Mouse (Mus musculus) heart, postnatal 14 days (tissue): Measurements from ENCODE around the gene Rab3a. TPM values are rescaled to one million over a fixed set of nuclear protein-coding genes. Genes with fewer than 3 reads are reported as not detected.

ENCODE experiments used
- DNase-seq, 2 experiments: peaks; one replicate each; pipeline ENCODE4 v3.0.0; 2021 to 2022
- intact Hi-C: fragments of 180-260 bp; cut with DNase I; formaldehyde crosslinking; loops from one replicate; pipeline ENCODE4 v1.15.1; 2025
- microRNA-seq, 2 experiments: library from miRNA; unstranded; fragments of <30 nt; microRNA quantifications; one replicate each; pipeline ENCODE4 v1.2.0; 2021 to 2022
- total RNA-seq, 2 experiments: library from RNA; stranded (reverse); gene quantifications; 2 replicates each; pipeline ENCODE4 v1.2.3; 2021

The Rab3a gene
- total RNA-seq, 2 experiments from 2014 or later, result 51.6 to 51.9 TPM

DNA sequence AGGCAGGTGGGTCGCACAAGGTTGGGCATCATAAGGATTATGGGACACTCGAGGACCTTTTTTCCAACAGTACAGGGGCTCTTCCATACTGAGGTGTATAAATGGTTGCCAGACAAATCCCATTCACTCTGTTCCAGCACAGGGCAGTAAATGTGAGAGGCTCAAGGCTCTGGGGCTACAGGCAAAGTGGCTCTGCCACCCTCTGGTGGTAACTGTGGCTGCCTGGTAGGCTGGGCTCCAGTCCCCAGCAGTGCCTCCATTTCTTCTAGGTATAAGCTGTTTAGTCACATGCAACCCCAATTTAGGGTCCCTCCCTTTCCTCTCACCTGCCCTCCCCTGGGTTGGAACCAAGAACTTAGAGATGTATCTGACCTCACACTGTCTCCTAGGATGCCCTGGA lies 40.9 kb downstream of the Rab3a start:
- intact Hi-C loops, result no loop called here
- DNase-seq, result no peak

DNA sequence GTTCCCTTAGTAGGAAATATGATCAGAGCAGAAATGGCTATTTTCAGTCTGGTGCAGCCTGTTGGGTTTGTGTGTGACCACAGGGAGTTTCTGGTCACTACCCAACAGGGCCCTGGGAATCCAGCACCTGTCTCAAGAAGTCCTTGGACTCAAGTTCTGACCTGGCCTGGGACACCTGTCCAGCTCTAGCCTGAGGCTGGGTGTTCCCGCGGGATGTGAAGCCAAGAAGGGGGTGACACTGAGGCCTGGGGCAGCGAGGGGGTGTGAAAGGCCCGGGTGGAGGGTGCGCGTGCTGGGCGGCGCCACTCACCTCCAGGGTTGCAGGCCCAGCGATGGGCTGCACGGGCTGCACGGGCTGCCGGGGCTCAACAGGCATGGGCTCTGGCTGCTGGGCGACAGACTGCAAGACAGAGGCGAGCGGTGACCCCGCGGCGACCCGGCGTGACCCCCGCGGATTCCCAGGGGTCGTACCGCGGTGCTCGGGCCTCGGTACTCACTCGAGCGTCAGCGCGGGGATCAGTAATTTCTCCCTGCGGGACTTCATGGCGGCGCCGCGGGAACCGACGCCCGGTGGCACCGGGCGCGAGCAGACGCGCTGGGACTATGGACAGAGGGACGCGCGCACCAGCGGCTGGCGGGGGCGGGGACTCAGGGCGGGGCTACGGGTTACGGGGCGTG lies 42.1 kb downstream of the Rab3a start:
- DNase-seq, result peak; percentile 83
- intact Hi-C loops, result no loop called here

DNA sequence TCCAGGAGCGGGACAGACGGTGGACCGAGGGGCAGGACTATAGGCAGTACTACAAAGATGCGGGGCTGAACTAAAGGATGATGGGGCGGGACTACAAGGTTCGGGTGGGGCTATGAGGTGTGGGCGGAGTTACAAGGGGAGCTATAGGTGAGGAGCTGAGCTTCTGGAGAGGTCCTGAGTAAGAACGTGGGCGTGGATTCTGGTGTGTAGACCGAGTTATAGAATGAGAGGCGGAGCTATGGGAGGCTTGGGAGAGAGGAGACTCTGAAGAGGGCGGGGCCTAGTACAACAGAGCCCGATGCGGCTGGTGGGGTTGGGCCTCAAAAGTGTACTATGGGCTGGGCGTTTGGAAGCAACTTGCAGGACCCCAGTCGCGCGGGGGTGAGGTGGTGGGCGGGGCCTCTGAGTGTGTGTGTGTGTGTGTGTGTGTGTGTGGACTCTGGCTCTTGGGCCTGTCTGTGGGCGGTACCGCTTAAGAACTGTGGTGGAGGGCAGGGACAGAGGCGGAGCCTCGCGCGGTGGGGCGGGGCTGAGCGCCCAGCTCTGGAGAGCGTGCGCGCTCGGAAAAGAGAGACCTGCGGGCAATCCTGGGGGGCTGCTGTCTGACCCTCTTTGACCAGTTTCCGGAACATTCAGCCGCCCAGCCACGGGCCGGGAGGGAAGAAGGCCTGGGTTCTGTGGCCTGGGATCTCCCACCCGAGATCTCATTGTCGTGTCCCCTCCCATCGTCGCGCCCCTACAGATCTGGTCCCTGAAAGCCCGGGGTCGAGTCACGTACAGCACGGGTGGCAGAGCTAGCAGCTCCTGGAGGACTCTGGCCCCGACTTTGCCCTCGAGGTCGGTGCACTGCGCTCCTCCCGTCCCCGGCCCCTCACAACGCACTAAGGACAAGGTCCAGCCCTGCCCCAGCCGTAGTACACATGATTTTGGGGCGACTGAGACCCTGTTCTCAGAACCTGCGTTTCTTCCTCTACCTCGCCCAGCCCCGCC lies 42.9 kb downstream of the Rab3a start:
- intact Hi-C loops, result no loop called here
- peak; percentile 88 for DNase-seq

DNA sequence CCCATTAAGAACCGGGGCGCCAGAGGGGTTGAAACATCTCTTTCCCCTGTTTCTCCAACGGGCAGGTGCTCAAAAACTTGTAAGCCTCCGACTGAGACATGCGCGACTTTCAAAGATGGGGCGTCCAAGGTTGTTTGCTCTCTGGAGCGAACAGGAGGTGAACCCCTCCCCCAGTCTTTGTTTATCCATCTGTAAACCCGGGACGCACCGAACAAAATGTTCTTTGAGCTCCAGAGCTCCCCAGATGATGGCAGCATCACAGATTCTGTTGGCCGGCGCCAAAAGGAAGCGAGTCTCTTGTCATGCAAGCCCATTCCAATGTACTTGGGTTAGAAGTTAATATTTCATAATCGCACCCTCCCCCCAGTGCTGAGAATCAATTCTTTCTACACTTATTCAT lies 43.8 kb downstream of the Rab3a start:
- intact Hi-C loops, result no loop called here

DNA sequence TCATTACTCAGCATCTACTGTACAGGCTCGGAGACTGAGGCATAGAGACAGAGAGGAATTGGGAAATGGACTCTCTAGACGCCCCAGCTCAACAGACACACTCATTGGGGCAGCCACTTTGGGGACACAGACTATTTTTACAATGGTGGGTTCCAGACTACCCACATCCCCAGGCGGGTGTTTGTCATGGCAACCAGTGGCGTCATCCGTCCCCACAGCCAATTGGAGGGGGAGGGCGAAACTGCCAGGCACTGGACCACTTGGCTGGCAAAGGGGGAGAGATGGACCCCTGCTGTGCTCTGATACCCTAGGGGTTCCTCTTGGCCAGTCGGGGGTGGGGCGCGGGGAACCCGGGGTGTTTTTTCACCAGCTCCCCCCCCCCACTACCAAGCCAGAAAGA lies 46.2 kb downstream of the Rab3a start:
- intact Hi-C loops, result no loop called here
- DNase-seq, result no peak

More for the DNA sequence above, 43.8 kb downstream of the Rab3a start:
- peak in 1 of 2 experiments; percentile 58 for DNase-seq

DNA sequence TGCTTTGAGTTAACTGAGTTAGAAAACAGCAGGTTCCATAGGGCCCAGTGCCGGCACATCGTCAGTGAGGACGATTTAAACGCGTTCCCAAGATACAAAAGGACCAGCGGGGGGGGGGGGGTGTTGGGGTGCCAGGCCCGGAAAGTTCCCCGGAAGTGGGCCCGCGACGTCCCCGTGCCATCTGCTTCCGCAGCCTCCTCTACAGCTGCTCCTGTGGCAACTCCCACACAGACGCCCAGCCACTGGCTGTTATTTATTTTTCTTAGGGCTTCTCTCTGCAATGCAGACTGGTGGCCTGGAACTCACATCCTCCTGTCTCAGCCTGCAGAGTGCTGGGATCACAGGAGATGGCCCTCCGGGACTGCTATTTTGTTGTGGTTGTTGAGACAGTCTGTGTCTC lies 46.7 kb downstream of the Rab3a start:
- intact Hi-C loops, result no loop called here
- no peak for DNase-seq

DNA sequence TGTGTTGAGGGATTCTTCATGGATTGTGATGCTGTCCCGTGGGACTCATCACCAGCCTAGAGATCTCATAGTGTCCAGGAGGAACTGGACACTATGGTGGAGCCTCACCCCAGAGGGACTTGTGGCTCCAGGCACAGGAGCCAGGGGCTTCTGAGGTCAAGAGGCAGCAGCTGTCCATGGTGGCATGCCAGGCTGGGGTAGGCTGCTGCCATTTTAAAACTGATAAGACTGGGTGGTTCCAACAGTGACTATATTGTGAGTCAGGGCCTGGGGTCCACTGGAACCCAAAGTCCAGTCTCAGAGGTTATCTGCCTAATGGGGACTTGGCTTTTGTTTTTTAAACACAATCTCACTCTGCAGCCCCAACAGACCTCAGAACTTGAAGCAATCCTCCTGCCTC lies 47.4 kb downstream of the Rab3a start:
- intact Hi-C loops, result no loop called here

DNA sequence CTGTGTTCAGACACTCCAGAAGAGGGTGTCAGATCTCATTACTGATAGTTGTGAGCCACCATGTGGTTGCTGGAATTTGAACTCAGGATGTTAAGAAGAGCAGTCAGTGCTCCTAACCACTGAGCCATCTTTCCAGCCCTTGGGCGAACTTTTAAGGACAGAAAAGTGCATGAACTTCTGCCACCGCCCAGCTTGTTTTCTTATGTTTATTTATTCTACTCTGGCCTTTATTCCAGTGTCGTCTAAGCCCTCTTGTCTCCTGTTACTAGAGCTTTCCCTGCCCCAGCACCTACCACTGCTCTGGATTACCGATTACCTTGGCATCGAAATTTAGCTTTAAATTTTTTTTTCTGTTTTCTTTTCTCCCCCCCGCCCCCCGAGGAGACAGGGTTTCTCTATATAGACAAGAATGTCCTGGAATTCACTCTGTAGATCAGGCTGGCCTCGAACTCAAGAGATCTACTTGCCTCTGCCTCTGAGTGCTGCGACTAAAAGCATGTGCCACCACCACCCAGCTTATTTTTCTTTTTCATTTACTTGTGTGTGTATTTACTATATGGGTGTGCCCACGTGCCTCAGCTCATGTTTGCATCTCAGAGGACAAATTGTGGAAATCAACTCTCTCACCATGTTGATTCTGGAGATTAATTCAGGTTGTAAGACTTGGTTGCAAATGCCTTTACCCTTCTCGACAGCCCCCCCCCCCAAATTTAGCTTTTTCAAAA lies 48.5 kb downstream of the Rab3a start:
- intact Hi-C loops, result no loop called here
- no peak for DNase-seq

More for the DNA sequence above, 47.4 kb downstream of the Rab3a start:
- no peak for DNase-seq

DNA sequence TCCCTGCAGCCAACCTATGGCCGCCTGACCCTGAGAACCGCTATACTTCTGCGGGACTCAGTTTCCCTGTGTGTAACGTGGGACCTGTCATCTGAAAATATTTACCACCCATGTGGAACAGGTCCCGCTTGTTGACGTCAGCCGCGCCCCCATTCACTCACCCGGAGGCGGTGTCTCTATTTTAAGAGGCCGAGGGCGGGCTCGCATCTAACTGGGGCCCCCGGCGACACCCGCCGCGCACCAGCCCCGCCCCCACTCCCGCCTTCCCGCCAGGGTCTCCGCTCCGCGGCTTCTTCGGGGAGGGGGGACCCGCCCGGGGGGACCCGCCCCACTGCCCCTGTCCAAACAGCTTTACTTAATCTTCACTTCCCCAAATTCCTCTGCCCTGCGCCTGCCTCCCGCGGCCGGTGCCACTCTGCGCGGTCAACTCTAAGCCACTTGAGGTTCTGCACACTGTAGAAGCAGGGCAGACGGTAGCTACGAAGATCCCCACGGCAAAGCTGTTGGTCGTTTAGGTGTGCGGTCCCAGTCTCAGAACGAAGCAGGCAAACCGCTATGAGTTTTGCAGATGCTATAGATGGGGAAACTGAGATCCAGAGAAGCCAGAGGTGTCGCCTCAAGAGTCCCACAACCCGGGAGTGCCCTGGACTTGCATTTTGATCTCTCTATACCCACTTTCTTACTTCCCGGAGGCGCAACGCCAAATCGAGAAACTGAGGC lies 49.4 kb downstream of the Rab3a start:
- peak; percentile 51 to 70 for DNase-seq
- intact Hi-C loops, result no loop called here

DNA sequence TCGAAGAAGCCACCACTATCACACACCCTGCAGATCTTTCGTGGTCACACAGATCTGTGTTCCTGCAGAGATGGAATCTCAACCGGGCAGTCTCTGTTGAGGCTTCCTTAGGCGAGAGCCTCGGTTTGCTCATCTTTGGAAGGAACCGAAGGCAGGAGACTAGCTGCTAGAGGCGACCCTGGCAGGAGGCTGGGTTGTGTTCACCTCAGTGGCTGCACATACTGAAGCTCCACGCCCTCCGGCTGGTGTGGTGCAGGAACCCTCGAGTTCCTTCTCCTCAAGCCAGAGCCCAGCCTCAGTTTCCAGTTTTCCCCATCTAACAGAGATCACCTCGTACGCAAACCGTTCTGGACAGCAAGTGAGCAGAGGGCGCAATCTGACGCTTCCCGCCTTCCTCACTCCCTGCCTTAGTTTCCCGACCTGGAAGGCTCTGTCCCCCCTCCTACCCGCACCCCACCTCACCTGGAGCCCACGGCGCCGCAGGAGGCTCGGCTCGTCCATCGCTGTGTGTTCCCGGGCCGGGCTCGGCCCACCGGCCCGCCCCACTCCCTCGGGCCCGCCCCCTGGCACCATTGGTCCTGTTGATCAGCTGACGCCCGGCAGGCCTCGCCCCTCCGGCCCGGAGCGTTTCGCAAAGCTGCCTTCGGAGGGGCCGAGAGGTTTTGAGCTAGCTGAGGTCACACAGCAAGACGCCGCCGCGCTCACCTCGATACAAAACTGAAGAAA lies 50.2 kb downstream of the Rab3a start, which contains the start of gene Mast3:
TSS of gene Mast3 (minus strand) at position 574 of the 726 bp plus-strand sequence.
- intact Hi-C loops, result no loop called here
- DNase-seq, result peak; percentile 90 to 91

DNA sequence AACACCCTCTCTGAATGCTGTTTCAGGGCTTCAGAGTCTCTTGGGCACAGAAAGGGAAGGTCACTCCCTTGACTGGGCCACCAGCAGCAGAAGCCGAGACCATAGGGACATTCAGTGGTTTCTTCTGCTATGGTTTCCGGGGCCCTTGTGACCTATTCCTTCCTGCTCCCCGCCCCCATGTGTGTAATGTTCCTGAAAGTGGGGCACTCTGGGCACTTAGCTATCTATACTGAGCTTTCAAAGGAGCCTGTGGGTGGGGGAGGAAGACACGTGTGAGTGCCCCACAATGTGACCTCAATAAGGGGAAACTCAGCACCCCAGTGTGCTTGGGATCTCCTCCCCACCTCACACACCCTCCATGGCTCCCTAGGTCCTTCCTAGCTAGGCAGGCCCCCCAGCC lies 52.1 kb downstream of the Rab3a start:
- intact Hi-C loops, result no loop called here
- DNase-seq, result peak in 1 of 2 experiments; percentile 36

DNA sequence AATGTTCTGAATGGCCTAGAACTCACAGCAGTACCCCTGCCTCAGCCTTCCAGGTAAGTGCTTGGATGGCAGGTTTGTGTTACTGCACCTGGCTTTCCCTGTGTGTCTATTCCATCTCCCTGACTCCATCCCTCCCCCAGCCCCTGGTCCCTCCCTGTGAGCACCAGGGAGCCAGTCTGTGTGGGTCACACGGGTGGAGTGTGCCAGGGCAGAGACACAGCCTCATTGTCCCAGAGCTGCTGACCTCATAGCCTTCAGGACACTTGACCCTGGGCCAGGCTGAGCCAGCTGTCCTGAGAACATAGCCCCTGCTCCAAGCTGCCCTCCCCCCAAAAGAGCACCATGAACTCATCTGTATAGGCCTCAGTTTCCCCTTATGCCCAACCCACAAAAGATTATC lies 52.8 kb downstream of the Rab3a start:
- DNase-seq, result no peak
- intact Hi-C loops, result no loop called here

DNA sequence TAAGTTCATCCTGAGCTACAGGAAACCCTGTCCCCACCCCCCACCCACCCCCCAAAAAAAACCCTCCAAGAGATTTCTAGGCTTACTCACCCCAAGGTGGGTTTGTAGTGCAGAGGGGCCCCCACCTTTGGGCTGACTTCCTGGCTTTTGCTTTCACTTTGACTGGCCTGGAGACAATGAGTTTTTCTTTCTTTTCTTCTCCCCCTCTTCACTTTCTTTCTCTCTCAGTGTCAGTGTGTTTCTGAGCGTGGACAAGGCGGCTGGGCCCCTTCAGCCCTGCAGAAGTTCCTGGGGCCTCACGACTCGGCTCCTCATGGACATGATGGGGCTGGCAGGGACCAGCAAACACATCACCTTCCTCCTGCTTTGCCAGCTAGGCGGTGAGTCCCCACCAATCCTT lies 53.8 kb downstream of the Rab3a start, which contains the start of gene Il12rb1:
TSS of gene Il12rb1 (plus strand) at position 211 of the 400 bp plus-strand sequence.
- intact Hi-C loops, result no loop called here

More for the DNA sequence above, 53.8 kb downstream of the Rab3a start, which contains the start of gene Il12rb1:
- no peak for DNase-seq

Small RNA genes lying within 50 kb of the gene (microRNA-seq; reads per million reads assigned to microRNA genes)
- gene Mir7240, result 1.3 to 59.4 reads per million in 2 experiments

Other genes with a start within 250 kb of the Rab3a start
- gene Rex1bd, start 247.9 kb upstream of the Rab3a start, total RNA-seq, result 100 to 1,000 TPM; 105 TPM
- gene Uba52, start 243.9 kb upstream of the Rab3a start, total RNA-seq, result 1,000 to 10,000 TPM; 1,458 to 1,541 TPM
- gene Fkbp8, start 227.0 kb upstream of the Rab3a start, total RNA-seq, result 100 to 1,000 TPM; 150 to 163 TPM
- gene Kxd1, start 226.7 kb upstream of the Rab3a start, total RNA-seq, result 10 to 100 TPM; 75.3 to 76.6 TPM
- gene Ell, start 215.2 kb upstream of the Rab3a start, total RNA-seq, result 10 to 100 TPM; 15.5 to 16.5 TPM
- 10 to 100 TPM; 25.8 to 27.7 TPM for gene Isyna1, start 160.3 kb upstream of the Rab3a start, total RNA-seq
- 10 to 100 TPM; 39.7 to 46.4 TPM for gene Ssbp4, start 145.8 kb upstream of the Rab3a start, total RNA-seq
- gene Lrrc25, start 138.5 kb upstream of the Rab3a start, total RNA-seq, result 1 to 10 TPM; 1.8 to 2.5 TPM
- 1 to 10 TPM in 1 of 2 experiments, under 1 TPM in 1; 0.41 to 1.6 TPM for gene Gdf15, start 122.2 kb upstream of the Rab3a start, total RNA-seq
- gene Pgpep1, start 94.3 kb upstream of the Rab3a start, total RNA-seq, result 10 to 100 TPM; 38.4 to 46.8 TPM
- gene Lsm4, start 81.4 kb upstream of the Rab3a start, total RNA-seq, result 10 to 100 TPM; 75.0 to 76.5 TPM
- gene Jund, start 55.7 kb upstream of the Rab3a start, total RNA-seq, result 100 to 1,000 TPM; 159 to 162 TPM
- under 1 TPM; 0.10 to 0.12 TPM for gene Iqcn, start 51.2 kb upstream of the Rab3a start, total RNA-seq
- gene Gm3336, start 36.1 kb upstream of the Rab3a start, total RNA-seq, result not detected
- gene Pde4c, start 31.0 kb upstream of the Rab3a start, total RNA-seq, result 1 to 10 TPM; 4.5 to 4.6 TPM
- 10 to 100 TPM; 29.3 to 29.9 TPM for gene Mpv17l2, start 6.3 kb downstream of the Rab3a start, total RNA-seq
- gene Pik3r2, start 22.0 kb downstream of the Rab3a start, total RNA-seq, result 10 to 100 TPM; 31.4 to 33.1 TPM
- 10 to 100 TPM in 1 of 2 experiments, 1 to 10 TPM in 1; 9.4 to 11.1 TPM for gene Mast3, start 50.4 kb downstream of the Rab3a start, total RNA-seq
- gene Il12rb1, start 53.8 kb downstream of the Rab3a start, total RNA-seq, result under 1 TPM; 0.12 to 0.59 TPM
- gene Arrdc2, start 85.0 kb downstream of the Rab3a start, total RNA-seq, result 10 to 100 TPM; 22.4 to 23.9 TPM
- 1 to 10 TPM; 3.8 to 4.0 TPM for gene Kcnn1, start 108.6 kb downstream of the Rab3a start, total RNA-seq
- 10 to 100 TPM; 38.8 to 40.1 TPM for gene Ccdc124, start 119.3 kb downstream of the Rab3a start, total RNA-seq
- gene Slc5a5, start 138.1 kb downstream of the Rab3a start, total RNA-seq, result under 1 TPM in 1 of 2 experiments, not detected in 1; 0.07 TPM
- 100 to 1,000 TPM; 901 to 988 TPM for gene Rpl18a, start 142.7 kb downstream of the Rab3a start, total RNA-seq
- gene Map1s, start 151.3 kb downstream of the Rab3a start, total RNA-seq, result 10 to 100 TPM; 20.5 to 24.8 TPM